In genomic region chr13:51845072-51845471, GRCm38 (mm10) we compare ENCODE assay signal across 8 mouse cellular contexts. TPM values are rescaled to one million over a fixed set of nuclear protein-coding genes. Genes with fewer than 3 reads are reported as not detected.
DNase-seq lines count a peak whose midpoint lies in the region; ATAC-seq lines count a peak whose summit lies in the region.

No protein-coding gene starts in this region.

- peak overlapping the region; percentile 90 for H3K4me2 ChIP-seq in embryonic facial prominence, embryonic 11.5 days (ENCODE audit: low read depth, low read length)
- H3K4me2 ChIP-seq in midbrain, embryonic 15.5 days = peak overlapping the region; percentile 99

- peak; percentile 24 for DNase-seq in right cerebral cortex, adult 18-20 months
- DNase-seq in right cerebral cortex, postnatal 14 days = no peak
- DNase-seq in embryonic facial prominence, embryonic 11.5 days (ENCODE audit: low spot score) = no peak
- DNase-seq in heart, postnatal 14 days = peak; percentile 32 to 34
- peak; percentile 32 to 42 for DNase-seq in left cerebral cortex, postnatal 25 days (ENCODE audit: low spot score in 2 of 2)
- DNase-seq in ovary, adult 18-20 months (ENCODE audit: low spot score) = no peak

- WGBS in embryonic facial prominence, embryonic 11.5 days = 14% methylated on average over 10 of the region's 10 CpGs
- 6% methylated on average over 10 of the region's 10 CpGs for WGBS in midbrain, embryonic 15.5 days

- H3K9me3 ChIP-seq in embryonic facial prominence, embryonic 11.5 days (replicated peaks; ENCODE audit: control insufficient read depth, low read length) = no peaks in the 10 kb centered on the region
- no peaks in the 10 kb centered on the region for H3K9me3 ChIP-seq in midbrain, embryonic 15.5 days

- H3K4me1 ChIP-seq in embryonic facial prominence, embryonic 11.5 days (ENCODE audit: control insufficient read depth, insufficient read depth, low read length) = peaks cover 11% of the 10 kb centered on the region
- peaks cover 59% of the 10 kb centered on the region for H3K4me1 ChIP-seq in midbrain, embryonic 15.5 days

- H3K27ac ChIP-seq in embryonic facial prominence, embryonic 11.5 days (replicated peaks; ENCODE audit: low read depth, low read length) = no peak overlapping the region
- peak overlapping the region; percentile 83; the same call in 1 of the 2 replicates for H3K27ac ChIP-seq in midbrain, embryonic 15.5 days

- H3K36me3 ChIP-seq in embryonic facial prominence, embryonic 11.5 days (replicated peaks; ENCODE audit: control insufficient read depth, insufficient read depth, low read depth, low read length) = no peaks in the 10 kb centered on the region
- no peaks in the 10 kb centered on the region for H3K36me3 ChIP-seq in midbrain, embryonic 15.5 days (replicated peaks)

- peaks cover 3% of the 10 kb centered on the region; the same call in 1 of the 2 replicates for H3K27me3 ChIP-seq in embryonic facial prominence, embryonic 11.5 days (ENCODE audit: control insufficient read depth, insufficient read depth, low read length)
- peaks cover 15% of the 10 kb centered on the region for H3K27me3 ChIP-seq in midbrain, embryonic 15.5 days (replicated peaks)

- intact Hi-C loops in heart, postnatal 14 days (cut with DNase I) = loop anchor here (1.0 to 10.0 kb wide), 2 partner anchors 270 to 378 kb away; no protein-coding TSS in a partner anchor
- intact Hi-C loops in left cerebral cortex, postnatal 25 days (cut with DNase I) = loop anchor here (1.0 to 10.0 kb wide), 3 partner anchors 257 to 690 kb away; partner anchors contain the start of gene Diras2

- H3K9ac ChIP-seq in embryonic facial prominence, embryonic 11.5 days (replicated peaks; ENCODE audit: low read length) = peak overlapping the region; percentile 59; the same call in 1 of the 2 replicates
- no peak overlapping the region; the same call in 1 of the 2 replicates for H3K9ac ChIP-seq in midbrain, embryonic 15.5 days

- peak overlapping the region; percentile 48; the same call in 1 of the 2 replicates for H3K4me3 ChIP-seq in embryonic facial prominence, embryonic 11.5 days (ENCODE audit: low read depth, low read length)
- peak overlapping the region; percentile 55 for H3K4me3 ChIP-seq in midbrain, embryonic 15.5 days

- no peak for ATAC-seq in embryonic facial prominence, embryonic 11.5 days (replicated peaks; ENCODE audit: insufficient number of reproducible peaks, low FRiP score, low TSS enrichment, low read depth)
- no peak for ATAC-seq in midbrain, embryonic 15.5 days (replicated peaks)
- ATAC-seq in activated CD4-positive, CD25-positive, alpha-beta regulatory T cell, adult 4 months = no peak

RNA-seq across cellular contexts. Expression of gene Gadd45g, which starts 1.4 kb away (rescaled TPM):
- polyA plus RNA-seq in embryonic facial prominence, embryonic 11.5 days (2014; fragmentation: Nextera tagmentation; extraction: Ambion mirVana) = 57.1 and 62.0 TPM in 2 replicates
- 10 to 100 TPM; 31.7 to 32.6 TPM for total RNA-seq in heart, postnatal 14 days (2021)
- total RNA-seq in left cerebral cortex, postnatal 25 days (2021) = 10 to 100 TPM; 11.6 to 16.9 TPM
- 56.2 and 69.1 TPM in 2 replicates for polyA plus RNA-seq in midbrain, embryonic 15.5 days (2015; fragmentation: Nextera tagmentation; extraction: Ambion mirVana)
- 10 to 100 TPM; 19.4 to 27.4 TPM for polyA plus RNA-seq in activated CD4-positive, CD25-positive, alpha-beta regulatory T cell, adult 4 months (2017; shearing (Covaris generic))

RNA-seq across cellular contexts. Expression of gene Sema4d, which starts 51.5 kb away (rescaled TPM):
- 5.4 and 6.7 TPM in 2 replicates for polyA plus RNA-seq in embryonic facial prominence, embryonic 11.5 days (2014; fragmentation: Nextera tagmentation; extraction: Ambion mirVana)
- total RNA-seq in heart, postnatal 14 days (2021) = 10 to 100 TPM; 78.3 to 78.4 TPM
- total RNA-seq in left cerebral cortex, postnatal 25 days (2021) = 10 to 100 TPM; 86.3 to 97.1 TPM
- polyA plus RNA-seq in midbrain, embryonic 15.5 days (2015; fragmentation: Nextera tagmentation; extraction: Ambion mirVana) = 13.4 and 15.1 TPM in 2 replicates
- 100 to 1,000 TPM; 127 to 150 TPM for polyA plus RNA-seq in activated CD4-positive, CD25-positive, alpha-beta regulatory T cell, adult 4 months (2017; shearing (Covaris generic))

Comparison
In these comparisons a context has a peak if more than half of its experiments do, and no peak if none do; other contexts are left out.
1. DNase-seq: peak in right cerebral cortex, adult 18-20 months (single experiment), heart, postnatal 14 days (2 of 2) and left cerebral cortex, postnatal 25 days (2 of 2); none in right cerebral cortex, postnatal 14 days (single experiment), embryonic facial prominence, embryonic 11.5 days (single experiment) and ovary, adult 18-20 months (single experiment).